Mouse (Mus musculus): ENCODE measurements at regions not wholly inside any gene's neighbourhood (a gene's known extent, or its start where the extent isn't known, plus 50 kb on each side); places are given as distances from the start of the nearest gene placed in this dataset.

GRCm38 (mm10) chr13:28528898-28529511 is 271.7 kb downstream of the Gm11361 start:
- H3K4me1 ChIP-seq: peaks cover 11% of the 10 kb centered on the region
- H3K27ac ChIP-seq (replicated peaks): no peak overlapping the region; the same call in 1 of the 2 replicates
- 61% methylated on average over 4 of the region's 4 CpGs for WGBS
- no peak overlapping the region for H3K9ac ChIP-seq (replicated peaks)
- no peak overlapping the region for H3K4me2 ChIP-seq
- H3K9me3 ChIP-seq (replicated peaks): no peaks in the 10 kb centered on the region
- ATAC-seq (ENCODE audit: low FRiP score): no peak
- H3K27me3 ChIP-seq (replicated peaks): no peaks in the 10 kb centered on the region
- no peak overlapping the region for H3K4me3 ChIP-seq (replicated peaks)
- no peaks in the 10 kb centered on the region for H3K36me3 ChIP-seq

DNA sequence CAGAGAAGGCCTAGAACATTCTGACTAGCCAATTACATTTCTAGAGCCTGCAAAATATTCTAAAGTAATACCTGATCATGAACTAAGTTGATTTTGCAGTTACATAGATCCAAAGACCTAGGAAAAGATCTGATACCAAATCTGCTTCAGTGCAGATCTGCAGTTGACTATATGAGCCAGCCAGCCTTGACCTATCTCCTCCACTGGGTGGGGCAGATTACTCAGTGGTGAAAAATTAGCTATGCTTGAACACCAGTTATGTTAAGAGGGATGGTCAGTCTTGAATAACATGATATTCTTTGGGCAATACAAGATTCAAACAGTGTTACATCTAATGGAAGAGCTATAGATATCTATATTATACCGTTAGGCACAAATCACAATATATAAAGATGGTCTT is 269.0 kb downstream of the Gm11361 start:
- H3K9me3 ChIP-seq (replicated peaks): no peaks in the 10 kb centered on the region
- no peak overlapping the region for H3K4me2 ChIP-seq
- 100% methylated on average over 1 of the region's 1 CpGs for WGBS
- no peaks in the 10 kb centered on the region for H3K36me3 ChIP-seq
- H3K27ac ChIP-seq (replicated peaks): no peak overlapping the region
- H3K9ac ChIP-seq (replicated peaks): no peak overlapping the region
- peaks cover under 1% of the 10 kb centered on the region; the same call in 1 of the 2 replicates for H3K4me1 ChIP-seq
- no peaks in the 10 kb centered on the region for H3K27me3 ChIP-seq (replicated peaks)
- no peak overlapping the region for H3K4me3 ChIP-seq (replicated peaks)
- no peak for ATAC-seq (ENCODE audit: low FRiP score)

GRCm38 (mm10) chr13:28524411-28524810 is 267.1 kb downstream of the Gm11361 start:
- H3K4me3 ChIP-seq (replicated peaks): no peak overlapping the region
- peaks cover 10% of the 10 kb centered on the region for H3K4me1 ChIP-seq
- no peak for ATAC-seq (ENCODE audit: low FRiP score)
- no peaks in the 10 kb centered on the region for H3K27me3 ChIP-seq (replicated peaks)
- H3K9me3 ChIP-seq (replicated peaks): no peaks in the 10 kb centered on the region
- H3K4me2 ChIP-seq: no peak overlapping the region
- no peak overlapping the region for H3K27ac ChIP-seq (replicated peaks)
- 93% methylated on average over 3 of the region's 3 CpGs for WGBS
- no peaks in the 10 kb centered on the region for H3K36me3 ChIP-seq
- H3K9ac ChIP-seq (replicated peaks): no peak overlapping the region

DNA sequence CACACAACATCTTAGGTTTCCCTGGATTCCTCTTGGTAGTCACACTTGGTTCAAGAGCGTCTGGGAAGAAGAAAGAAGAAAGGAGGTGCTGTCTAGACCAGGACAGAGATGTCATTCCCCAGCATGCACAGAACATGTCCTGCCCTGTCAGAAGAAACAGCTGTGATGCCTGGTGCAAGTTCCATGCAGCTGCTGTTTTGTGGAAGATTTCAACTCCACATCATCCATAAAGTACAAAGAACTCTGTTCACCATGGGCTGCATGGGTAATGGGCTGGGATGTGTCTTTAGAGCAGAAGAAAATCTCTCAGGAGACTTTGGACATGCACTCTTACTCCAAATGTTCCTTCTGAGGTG is 262.8 kb downstream of the Gm11361 start:
- Histone ChIP-seq H3K4me1 (peaks cover 10% of the 10 kb centered on the region; the same call in 1 of the 2 replicates), H3K9ac (replicated peaks) (no peak overlapping the region)
- ATAC-seq (ENCODE audit: low FRiP score): no peak

GRCm38 (mm10) chr13:28519383-28520126 is 262.2 kb downstream of the Gm11361 start:
- peaks cover 10% of the 10 kb centered on the region; the same call in 1 of the 2 replicates for H3K4me1 ChIP-seq
- H3K9ac ChIP-seq (replicated peaks): no peak overlapping the region
- H3K36me3 ChIP-seq: no peaks in the 10 kb centered on the region
- no peak for ATAC-seq (ENCODE audit: low FRiP score)
- no peak overlapping the region for H3K4me3 ChIP-seq (replicated peaks)
- H3K9me3 ChIP-seq (replicated peaks): no peaks in the 10 kb centered on the region
- WGBS: 62% methylated on average over 3 of the region's 3 CpGs
- no peak overlapping the region for H3K4me2 ChIP-seq
- H3K27me3 ChIP-seq (replicated peaks): no peaks in the 10 kb centered on the region
- H3K27ac ChIP-seq (replicated peaks): no peak overlapping the region

More for the DNA sequence above, 262.8 kb downstream of the Gm11361 start:
- Histone ChIP-seq H3K4me2 (no peak overlapping the region), H3K36me3 (no peaks in the 10 kb centered on the region), H3K4me3 (replicated peaks) (no peak overlapping the region), H3K9me3 (replicated peaks) (no peaks in the 10 kb centered on the region), H3K27ac (replicated peaks) (no peak overlapping the region), H3K27me3 (replicated peaks) (no peaks in the 10 kb centered on the region)
- WGBS: 85% methylated on average over 1 of the region's 1 CpGs

DNA sequence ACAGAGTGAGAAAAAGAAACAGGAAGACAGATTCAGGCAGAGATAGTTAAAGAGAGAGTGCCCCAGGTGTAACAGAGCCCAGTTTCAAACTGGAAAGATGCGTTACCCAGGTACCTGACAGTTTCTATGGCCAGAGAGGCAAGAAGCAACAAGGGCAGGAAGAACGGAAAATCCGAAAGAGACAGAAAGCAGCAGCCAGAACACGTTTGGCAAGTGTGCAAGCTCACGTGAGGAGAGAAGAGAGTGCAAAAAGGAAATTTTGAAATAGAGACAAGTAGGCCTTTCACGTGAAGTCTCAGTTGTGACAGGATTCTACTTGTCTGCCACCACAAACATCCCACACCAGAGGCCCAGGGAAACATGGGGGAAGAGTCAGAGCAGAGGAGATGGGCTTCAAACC is 259.8 kb downstream of the Gm11361 start:
- no peak overlapping the region for H3K4me2 ChIP-seq
- WGBS: 77% methylated on average over 6 of the region's 6 CpGs
- H3K4me3 ChIP-seq (replicated peaks): no peak overlapping the region
- H3K9me3 ChIP-seq (replicated peaks): no peaks in the 10 kb centered on the region
- no peak overlapping the region for H3K27ac ChIP-seq (replicated peaks)
- no peak for ATAC-seq (ENCODE audit: low FRiP score)
- peaks cover 16% of the 10 kb centered on the region; the same call in 1 of the 2 replicates for H3K4me1 ChIP-seq
- H3K36me3 ChIP-seq: no peaks in the 10 kb centered on the region
- no peak overlapping the region for H3K9ac ChIP-seq (replicated peaks)
- no peaks in the 10 kb centered on the region for H3K27me3 ChIP-seq (replicated peaks)

- WGBS: 58% methylated on average over 2 of the region's 2 CpGs
Measured at GRCm38 (mm10) chr13:28516636-28517035, 259.3 kb downstream of the Gm11361 start.

GRCm38 (mm10) chr13:28514245-28514644 is 256.9 kb downstream of the Gm11361 start:
- H3K36me3 ChIP-seq: no peaks in the 10 kb centered on the region
- no peak for ATAC-seq (ENCODE audit: low FRiP score)
- H3K27ac ChIP-seq (replicated peaks): no peak overlapping the region
- H3K9ac ChIP-seq (replicated peaks): no peak overlapping the region
- H3K27me3 ChIP-seq (replicated peaks): no peaks in the 10 kb centered on the region
- H3K9me3 ChIP-seq (replicated peaks): no peaks in the 10 kb centered on the region
- H3K4me1 ChIP-seq: 0 out of 2 replicates have a peak, but pooled peaks cover 6% of the 10 kb centered on the region
- H3K4me2 ChIP-seq: no peak overlapping the region
- no peak overlapping the region for H3K4me3 ChIP-seq (replicated peaks)

More at GRCm38 (mm10) chr13:28516636-28517035, 259.3 kb downstream of the Gm11361 start:
- Histone ChIP-seq H3K4me3 (replicated peaks) (no peak overlapping the region), H3K9me3 (replicated peaks) (no peaks in the 10 kb centered on the region), H3K36me3 (no peaks in the 10 kb centered on the region), H3K27ac (replicated peaks) (no peak overlapping the region), H3K9ac (replicated peaks) (no peak overlapping the region), H3K4me1 (peaks cover 16% of the 10 kb centered on the region; the same call in 1 of the 2 replicates), H3K27me3 (replicated peaks) (no peaks in the 10 kb centered on the region), H3K4me2 (no peak overlapping the region)
- no peak for ATAC-seq (ENCODE audit: low FRiP score)

GRCm38 (mm10) chr13:28513336-28513735 is 256.0 kb downstream of the Gm11361 start:
- Histone ChIP-seq H3K9me3 (replicated peaks) (no peaks in the 10 kb centered on the region), H3K27ac (replicated peaks) (no peak overlapping the region), H3K27me3 (replicated peaks) (no peaks in the 10 kb centered on the region), H3K36me3 (no peaks in the 10 kb centered on the region), H3K4me1 (0 out of 2 replicates have a peak, but pooled peaks cover 6% of the 10 kb centered on the region), H3K4me2 (no peak overlapping the region), H3K4me3 (replicated peaks) (no peak overlapping the region), H3K9ac (replicated peaks) (no peak overlapping the region)
- WGBS: 87% methylated on average over 7 of the region's 7 CpGs
- no peak for ATAC-seq (ENCODE audit: low FRiP score)

- WGBS: 43% methylated on average over 11 of the region's 11 CpGs
- H3K27ac ChIP-seq (replicated peaks): no peak overlapping the region; the same call in 1 of the 2 replicates
- no peak overlapping the region for H3K4me3 ChIP-seq (replicated peaks)
Measured at GRCm38 (mm10) chr13:28512573-28513334, 255.4 kb downstream of the Gm11361 start.

GRCm38 (mm10) chr13:28508184-28508583 is 250.9 kb downstream of the Gm11361 start:
- Histone ChIP-seq H3K27ac (replicated peaks) (no peak overlapping the region), H3K4me2 (no peak overlapping the region), H3K4me3 (replicated peaks) (no peak overlapping the region), H3K9me3 (replicated peaks) (no peaks in the 10 kb centered on the region), H3K4me1 (0 out of 2 replicates have a peak, but pooled peaks cover 9% of the 10 kb centered on the region), H3K27me3 (replicated peaks) (no peaks in the 10 kb centered on the region), H3K9ac (replicated peaks) (no peak overlapping the region), H3K36me3 (no peaks in the 10 kb centered on the region)
- no peak for ATAC-seq (ENCODE audit: low FRiP score)
- 24% methylated on average over 2 of the region's 2 CpGs for whole genome bisulfite sequencing

More at GRCm38 (mm10) chr13:28512573-28513334, 255.4 kb downstream of the Gm11361 start:
- H3K9ac ChIP-seq (replicated peaks): no peak overlapping the region
- H3K27me3 ChIP-seq (replicated peaks): no peaks in the 10 kb centered on the region
- peak; percentile 65; the same call in 1 of the 2 replicates for ATAC-seq (ENCODE audit: low FRiP score)
- H3K4me2 ChIP-seq: no peak overlapping the region
- H3K9me3 ChIP-seq (replicated peaks): no peaks in the 10 kb centered on the region
- 0 out of 2 replicates have a peak, but pooled peaks cover 9% of the 10 kb centered on the region for H3K4me1 ChIP-seq
- H3K36me3 ChIP-seq: no peaks in the 10 kb centered on the region

Data from neural tube, embryonic 15.5 days (tissue).